Mouse (Mus musculus): ENCODE data around the gene Ifi27l2b. TPM values are rescaled to one million over a fixed set of nuclear protein-coding genes. Genes with fewer than 3 reads are reported as not detected.

The Ifi27l2b gene
- polyA plus RNA-seq (2017; shearing (Covaris generic)) = not detected

GRCm38 (mm10) chr12:103457140-103457539 is at the start of gene Ifi27l2b:
Ifi27l2b (minus strand) TSS chr12:103457223.

GRCm38 (mm10) chr12:103443524-103443923 is 13.5 kb downstream of the Ifi27l2b start, which contains the start of gene Ifi27l2a:
Ifi27l2a (minus strand) TSS chr12:103443680.

GRCm38 (mm10) chr12:103433986-103434731 is 22.9 kb downstream of the Ifi27l2b start, which contains the start of gene Ifi27:
Ifi27 (plus strand) TSS chr12:103434211.

GRCm38 (mm10) chr12:103425729-103426470 is 31.1 kb downstream of the Ifi27l2b start, which contains the start of gene Ddx24:
Ddx24 (minus strand) TSS chr12:103425830.

GRCm38 (mm10) chr12:103407720-103408119 is 49.3 kb downstream of the Ifi27l2b start, which contains the start of gene 9330161L09Rik:
9330161L09Rik (minus strand) TSS chr12:103407820.

Other genes with a start within 250 kb of the Ifi27l2b start
- not detected for gene Prima1, start 215.1 kb downstream of the Ifi27l2b start, polyA plus RNA-seq (2017; shearing (Covaris generic))
- gene Fam181a, start 146.2 kb downstream of the Ifi27l2b start, polyA plus RNA-seq (2017; shearing (Covaris generic)) = not detected
- not detected for gene Asb2, start 101.2 kb downstream of the Ifi27l2b start, polyA plus RNA-seq (2017; shearing (Covaris generic))
- 1.3 TPM for gene Otub2, start 68.5 kb downstream of the Ifi27l2b start, polyA plus RNA-seq (2017; shearing (Covaris generic))
- 0.95 TPM for gene 9330161L09Rik, start 49.4 kb downstream of the Ifi27l2b start, polyA plus RNA-seq (2017; shearing (Covaris generic))
- gene Ddx24, start 31.4 kb downstream of the Ifi27l2b start, polyA plus RNA-seq (2017; shearing (Covaris generic)) = 182 TPM
- 215 TPM for gene Ifi27, start 23.0 kb downstream of the Ifi27l2b start, polyA plus RNA-seq (2017; shearing (Covaris generic))
- 200 TPM for gene Ifi27l2a, start 13.5 kb downstream of the Ifi27l2b start, polyA plus RNA-seq (2017; shearing (Covaris generic))
- gene Ppp4r4, start 75.1 kb upstream of the Ifi27l2b start, polyA plus RNA-seq (2017; shearing (Covaris generic)) = not detected
- gene Serpina10, start 174.2 kb upstream of the Ifi27l2b start, polyA plus RNA-seq (2017; shearing (Covaris generic)) = not detected
- not detected for gene Serpina6, start 200.0 kb upstream of the Ifi27l2b start, polyA plus RNA-seq (2017; shearing (Covaris generic))
- not detected for gene Serpina16, start 218.9 kb upstream of the Ifi27l2b start, polyA plus RNA-seq (2017; shearing (Covaris generic))
- gene Serpina1f, start 238.3 kb upstream of the Ifi27l2b start, polyA plus RNA-seq (2017; shearing (Covaris generic)) = not detected